Mouse (Mus musculus): ENCODE measurements around the gene Agbl1. TPM values are rescaled to one million over a fixed set of nuclear protein-coding genes. Genes with fewer than 3 reads are reported as not detected.

Agbl1 gene
- polyA plus RNA-seq, 1 experiment = not detected

DNA sequence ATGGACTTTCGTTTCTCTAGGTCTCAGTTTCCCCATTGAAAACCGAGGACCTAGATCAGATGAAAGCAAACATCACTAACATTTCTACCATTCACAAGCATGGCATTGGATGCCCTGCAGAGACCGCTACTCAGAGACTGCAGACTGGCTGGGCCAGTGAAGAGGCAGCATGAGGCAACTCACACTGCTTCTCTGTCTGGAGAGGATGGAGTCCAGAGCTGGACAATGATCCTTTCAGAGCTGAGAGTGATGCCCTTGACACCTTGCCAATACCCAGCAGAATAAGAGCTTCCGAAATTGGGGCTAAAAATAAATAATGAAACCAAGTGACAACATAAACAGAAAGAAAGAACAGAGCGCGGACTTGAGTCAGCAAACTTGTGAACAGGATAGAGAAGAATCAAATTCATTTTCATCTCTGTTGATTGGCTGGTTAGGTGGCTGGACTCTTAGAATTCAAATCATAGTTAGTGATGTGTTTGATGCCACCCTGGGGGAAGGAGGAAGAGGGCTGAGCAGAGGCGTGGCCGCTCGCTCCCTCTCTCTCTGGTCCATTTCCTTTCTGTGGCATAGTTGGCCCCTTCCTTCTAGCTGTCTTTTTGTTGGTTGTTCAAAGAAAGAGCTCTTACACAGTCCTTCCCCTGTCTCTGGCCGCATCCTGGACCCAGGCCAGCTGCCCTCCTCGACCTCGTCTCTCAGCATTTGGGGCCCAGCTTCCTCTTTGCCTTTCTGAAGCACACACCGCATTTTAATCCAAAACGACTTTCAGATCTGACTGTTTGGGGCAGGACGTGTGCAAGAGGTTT is 903.1 kb downstream of the Agbl1 start:
- no peaks in the 10 kb centered on the region for H3K9me3 ChIP-seq (replicated peaks; ENCODE audit: control insufficient read depth, insufficient read depth, low read length, poor library complexity, severe bottlenecking)
- no peak overlapping the region for H3K27ac ChIP-seq (ENCODE audit: insufficient read depth, low read length)
- no peaks in the 10 kb centered on the region for H3K27me3 ChIP-seq (ENCODE audit: control insufficient read depth, insufficient read depth, low read length, poor library complexity, severe bottlenecking)
- TF ChIP-seq CTCF (IDR thresholded peaks at IDR 0.05; ENCODE audit: low read depth, low read length) (no peak), POLR2A (IDR thresholded peaks at IDR 0.05; ENCODE audit: insufficient read depth, low read length) (no peak), EP300 (IDR thresholded peaks at IDR 0.05; ENCODE audit: insufficient read depth, low read depth, low read length) (no peak)
- no peak overlapping the region for H3K4me3 ChIP-seq (ENCODE audit: low read depth, low read length)
- H3K9ac ChIP-seq (ENCODE audit: low read depth, poor library complexity, severe bottlenecking) = no peak overlapping the region
- H3K36me3 ChIP-seq (ENCODE audit: control insufficient read depth, insufficient read depth, low read length, poor library complexity, severe bottlenecking) = no peaks in the 10 kb centered on the region
- no peaks in the 10 kb centered on the region for H3K4me1 ChIP-seq (ENCODE audit: control insufficient read depth, insufficient read depth, low read length)

DNA sequence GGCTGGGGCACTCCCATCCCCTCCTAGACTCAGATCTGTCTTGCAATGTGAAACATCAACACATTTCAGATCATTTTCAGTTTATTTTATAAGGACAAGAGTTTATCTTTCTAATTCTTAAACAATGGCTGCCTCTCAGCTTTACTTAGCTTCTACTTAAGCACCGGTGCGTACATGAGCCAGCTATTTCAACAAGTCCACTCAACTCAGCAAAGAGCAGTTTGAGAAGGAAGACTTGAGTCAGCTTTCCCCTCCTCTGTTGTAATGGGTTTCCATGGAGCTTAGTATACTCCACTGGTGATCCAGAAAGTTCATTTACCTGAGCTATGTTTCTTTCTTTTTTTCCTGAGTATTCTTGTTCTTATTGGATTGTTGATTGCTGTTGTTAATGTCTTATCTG is 905.2 kb downstream of the Agbl1 start:
- H3K36me3 ChIP-seq (ENCODE audit: control insufficient read depth, insufficient read depth, low read length, poor library complexity, severe bottlenecking) = no peaks in the 10 kb centered on the region
- H3K4me1 ChIP-seq (ENCODE audit: control insufficient read depth, insufficient read depth, low read length) = no peaks in the 10 kb centered on the region
- H3K9ac ChIP-seq (ENCODE audit: low read depth, poor library complexity, severe bottlenecking) = no peak overlapping the region
- TF ChIP-seq EP300 (IDR thresholded peaks at IDR 0.05; ENCODE audit: insufficient read depth, low read depth, low read length) (no peak), CTCF (IDR thresholded peaks at IDR 0.05; ENCODE audit: low read depth, low read length) (no peak), POLR2A (IDR thresholded peaks at IDR 0.05; ENCODE audit: insufficient read depth, low read length) (no peak)
- no peaks in the 10 kb centered on the region for H3K9me3 ChIP-seq (replicated peaks; ENCODE audit: control insufficient read depth, insufficient read depth, low read length, poor library complexity, severe bottlenecking)
- no peak overlapping the region for H3K4me3 ChIP-seq (ENCODE audit: low read depth, low read length)
- no peak overlapping the region for H3K27ac ChIP-seq (ENCODE audit: insufficient read depth, low read length)
- H3K27me3 ChIP-seq (ENCODE audit: control insufficient read depth, insufficient read depth, low read length, poor library complexity, severe bottlenecking) = no peaks in the 10 kb centered on the region

DNA sequence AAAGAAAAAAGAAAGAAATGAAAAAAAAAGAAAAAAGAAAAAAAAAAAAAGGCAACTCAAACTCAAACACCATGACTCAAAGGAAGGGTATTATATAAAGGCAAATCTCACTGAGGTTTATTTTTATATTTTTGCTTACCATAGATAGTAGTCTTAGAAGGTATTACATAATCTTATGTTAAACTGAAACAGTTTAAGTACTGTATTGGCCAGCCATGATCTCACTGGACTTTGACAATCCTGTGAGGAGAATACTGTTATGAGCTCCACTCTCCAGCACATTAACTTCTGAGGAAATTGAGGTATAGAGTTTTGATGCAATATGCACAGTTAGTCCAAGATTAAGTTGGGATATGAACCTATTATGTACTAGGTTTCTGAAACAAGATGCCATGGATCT is 909.0 kb downstream of the Agbl1 start:
- Histone ChIP-seq H3K4me1 (ENCODE audit: control insufficient read depth, insufficient read depth, low read length) (no peaks in the 10 kb centered on the region), H3K36me3 (ENCODE audit: control insufficient read depth, insufficient read depth, low read length, poor library complexity, severe bottlenecking) (no peaks in the 10 kb centered on the region), H3K4me3 (ENCODE audit: low read depth, low read length) (no peak overlapping the region), H3K27me3 (ENCODE audit: control insufficient read depth, insufficient read depth, low read length, poor library complexity, severe bottlenecking) (no peaks in the 10 kb centered on the region), H3K9me3 (replicated peaks; ENCODE audit: control insufficient read depth, insufficient read depth, low read length, poor library complexity, severe bottlenecking) (no peaks in the 10 kb centered on the region), H3K9ac (ENCODE audit: low read depth, poor library complexity, severe bottlenecking) (no peak overlapping the region), H3K27ac (ENCODE audit: insufficient read depth, low read length) (no peak overlapping the region)
- TF ChIP-seq CTCF (IDR thresholded peaks at IDR 0.05; ENCODE audit: low read depth, low read length) (no peak), EP300 (IDR thresholded peaks at IDR 0.05; ENCODE audit: insufficient read depth, low read depth, low read length) (no peak), POLR2A (IDR thresholded peaks at IDR 0.05; ENCODE audit: insufficient read depth, low read length) (no peak)

DNA sequence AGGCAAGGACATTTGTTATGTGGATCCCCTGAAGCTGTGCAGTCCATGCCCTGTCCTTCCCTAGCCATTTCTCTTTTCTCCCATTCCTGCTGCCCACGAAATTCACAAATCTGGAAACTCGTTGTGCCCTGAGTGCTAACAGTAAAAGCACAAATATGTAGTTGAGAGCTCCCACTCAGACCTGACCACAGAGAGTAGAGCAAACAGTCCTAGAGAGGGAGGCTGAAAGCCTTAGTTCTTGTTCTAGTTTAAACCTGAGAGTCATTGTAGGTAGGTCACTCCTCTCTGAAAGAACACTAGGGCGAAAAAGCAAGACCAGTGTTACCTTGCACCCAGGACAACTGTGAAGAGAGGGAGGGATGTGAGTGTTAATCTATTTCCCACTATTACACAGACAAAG is 917.8 kb downstream of the Agbl1 start:
- no peak overlapping the region for H3K27ac ChIP-seq (ENCODE audit: insufficient read depth, low read length)
- no peaks in the 10 kb centered on the region for H3K4me1 ChIP-seq (ENCODE audit: control insufficient read depth, insufficient read depth, low read length)
- H3K9me3 ChIP-seq (replicated peaks; ENCODE audit: control insufficient read depth, insufficient read depth, low read length, poor library complexity, severe bottlenecking) = no peaks in the 10 kb centered on the region
- H3K27me3 ChIP-seq (ENCODE audit: control insufficient read depth, insufficient read depth, low read length, poor library complexity, severe bottlenecking) = no peaks in the 10 kb centered on the region
- H3K4me3 ChIP-seq (ENCODE audit: low read depth, low read length) = no peak overlapping the region
- H3K36me3 ChIP-seq (ENCODE audit: control insufficient read depth, insufficient read depth, low read length, poor library complexity, severe bottlenecking) = no peaks in the 10 kb centered on the region
- TF ChIP-seq EP300 (IDR thresholded peaks at IDR 0.05; ENCODE audit: insufficient read depth, low read depth, low read length) (no peak), POLR2A (IDR thresholded peaks at IDR 0.05; ENCODE audit: insufficient read depth, low read length) (no peak), CTCF (IDR thresholded peaks at IDR 0.05; ENCODE audit: low read depth, low read length) (no peak)
- H3K9ac ChIP-seq (ENCODE audit: low read depth, poor library complexity, severe bottlenecking) = no peak overlapping the region

DNA sequence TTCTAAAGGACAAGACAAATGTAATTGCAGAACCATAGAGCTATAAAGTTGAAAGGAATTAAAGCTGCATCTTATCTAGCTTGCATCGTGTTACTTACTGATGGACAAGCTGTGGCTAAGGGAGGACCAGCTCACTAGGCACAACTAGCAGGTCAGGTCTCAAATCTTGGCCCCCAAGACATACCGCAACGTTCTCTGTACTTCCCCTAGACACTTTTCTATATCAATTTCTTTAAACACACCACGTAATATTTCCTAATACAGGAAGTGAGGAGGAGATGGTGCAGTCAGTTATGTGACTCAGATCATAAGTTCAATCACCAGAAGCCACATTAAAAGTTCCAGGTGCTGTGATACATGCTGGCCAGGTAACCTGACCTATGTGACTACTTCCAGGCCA is 919.1 kb downstream of the Agbl1 start:
- no peaks in the 10 kb centered on the region for H3K9me3 ChIP-seq (replicated peaks; ENCODE audit: control insufficient read depth, insufficient read depth, low read length, poor library complexity, severe bottlenecking)
- no peak overlapping the region for H3K4me3 ChIP-seq (ENCODE audit: low read depth, low read length)
- TF ChIP-seq CTCF (IDR thresholded peaks at IDR 0.05; ENCODE audit: low read depth, low read length) (no peak), EP300 (IDR thresholded peaks at IDR 0.05; ENCODE audit: insufficient read depth, low read depth, low read length) (no peak), POLR2A (IDR thresholded peaks at IDR 0.05; ENCODE audit: insufficient read depth, low read length) (no peak)
- H3K27ac ChIP-seq (ENCODE audit: insufficient read depth, low read length) = no peak overlapping the region
- H3K36me3 ChIP-seq (ENCODE audit: control insufficient read depth, insufficient read depth, low read length, poor library complexity, severe bottlenecking) = no peaks in the 10 kb centered on the region
- H3K9ac ChIP-seq (ENCODE audit: low read depth, poor library complexity, severe bottlenecking) = no peak overlapping the region
- no peaks in the 10 kb centered on the region for H3K4me1 ChIP-seq (ENCODE audit: control insufficient read depth, insufficient read depth, low read length)
- no peaks in the 10 kb centered on the region for H3K27me3 ChIP-seq (ENCODE audit: control insufficient read depth, insufficient read depth, low read length, poor library complexity, severe bottlenecking)

DNA sequence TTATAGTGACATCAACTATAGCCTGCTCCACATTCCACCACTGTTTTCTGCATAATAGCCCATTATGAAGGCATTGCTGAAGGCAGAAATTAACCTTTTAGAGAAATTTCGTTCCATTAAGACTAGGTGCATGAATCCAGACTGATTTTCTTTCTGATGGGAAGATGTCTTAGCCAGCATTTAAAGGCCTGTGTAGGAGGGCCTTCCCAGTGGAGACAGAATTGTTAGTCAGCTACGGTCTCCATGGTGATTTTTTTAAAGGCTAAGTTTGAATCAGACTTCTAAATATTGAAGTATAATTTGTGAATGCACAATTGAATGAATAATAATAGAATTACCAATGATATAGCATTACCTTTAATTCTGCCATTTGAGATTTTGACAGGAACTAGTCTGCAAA is 920.2 kb downstream of the Agbl1 start:
- Histone ChIP-seq H3K9me3 (replicated peaks; ENCODE audit: control insufficient read depth, insufficient read depth, low read length, poor library complexity, severe bottlenecking) (no peaks in the 10 kb centered on the region), H3K4me1 (ENCODE audit: control insufficient read depth, insufficient read depth, low read length) (no peaks in the 10 kb centered on the region), H3K4me3 (ENCODE audit: low read depth, low read length) (no peak overlapping the region), H3K36me3 (ENCODE audit: control insufficient read depth, insufficient read depth, low read length, poor library complexity, severe bottlenecking) (no peaks in the 10 kb centered on the region), H3K27ac (ENCODE audit: insufficient read depth, low read length) (no peak overlapping the region), H3K27me3 (ENCODE audit: control insufficient read depth, insufficient read depth, low read length, poor library complexity, severe bottlenecking) (no peaks in the 10 kb centered on the region), H3K9ac (ENCODE audit: low read depth, poor library complexity, severe bottlenecking) (no peak overlapping the region)
- no peak for TF ChIP-seq EP300 (IDR thresholded peaks at IDR 0.05; ENCODE audit: insufficient read depth, low read depth, low read length)
- no peak for TF ChIP-seq POLR2A (IDR thresholded peaks at IDR 0.05; ENCODE audit: insufficient read depth, low read length)
- TF ChIP-seq CTCF (IDR thresholded peaks at IDR 0.05; ENCODE audit: low read depth, low read length) = no peak
